In genomic region chr2:173275343-173276201, GRCm38 (mm10) we compare ENCODE assay signal across 8 mouse cellular contexts. TPM values are rescaled to one million over a fixed set of nuclear protein-coding genes. Genes with fewer than 3 reads are reported as not detected.
DNase-seq lines count a peak whose midpoint lies in the region; ATAC-seq and TF ChIP-seq lines count a peak whose summit lies in the region.

No protein-coding gene starts in this region.

- under 1% methylated on average over 65 of the region's 93 CpGs for WGBS in stomach, embryonic 14.5 days

- H3K9me3 ChIP-seq in stomach, embryonic 14.5 days (ENCODE audit: control insufficient read depth, low read depth, low read length): no peaks in the 10 kb centered on the region

- peaks cover 36% of the 10 kb centered on the region for H3K4me1 ChIP-seq in stomach, embryonic 14.5 days (ENCODE audit: control insufficient read depth, insufficient read depth, low read length)

- peak; percentile 60 for DNase-seq in Muller cell, postnatal 12 days (ENCODE audit: inconsistent ontology term)
- DNase-seq in embryo, embryonic 10 days (ENCODE audit: low spot score): peak; percentile 58
- DNase-seq in heart, adult 9 months (ENCODE audit: low spot score in 2 of 2): peak; percentile 57 to 64
- DNase-seq in kidney, postnatal 10 days: peak; percentile 74
- peak; percentile 50 for DNase-seq in lung, postnatal 36 days
- no peak for DNase-seq in frontal cortex, postnatal 36 days (ENCODE audit: low spot score in 2 of 2)

- TF ChIP-seq CTCF in C2C12 (IDR thresholded peaks at IDR 0.05; ENCODE audit: control insufficient read depth, insufficient read depth, insufficient read length): no peak

- H3K79me2 ChIP-seq in C2C12 (ENCODE audit: control insufficient read depth, insufficient read depth): peaks cover 83% of the 10 kb centered on the region

- peak overlapping the region; percentile 60 for H3K4me2 ChIP-seq in stomach, embryonic 14.5 days (replicated peaks; ENCODE audit: low read depth, low read length)

- no peaks in the 10 kb centered on the region for H3K27me3 ChIP-seq in C2C12 (ENCODE audit: control insufficient read depth, insufficient read depth, insufficient read length)
- no peaks in the 10 kb centered on the region for H3K27me3 ChIP-seq in stomach, embryonic 14.5 days (ENCODE audit: control insufficient read depth, insufficient read depth, low read length)

- peaks cover 17% of the 10 kb centered on the region for H3K36me3 ChIP-seq in C2C12 (ENCODE audit: control insufficient read depth, insufficient read depth)
- H3K36me3 ChIP-seq in stomach, embryonic 14.5 days (ENCODE audit: control insufficient read depth, insufficient read depth, low read length): no peaks in the 10 kb centered on the region

- peak overlapping the region; percentile 96 for H3K4me3 ChIP-seq in C2C12 (ENCODE audit: insufficient read depth, poor library complexity, severe bottlenecking)
- peak overlapping the region; percentile 85 for H3K4me3 ChIP-seq in stomach, embryonic 14.5 days (ENCODE audit: low read depth, low read length)

- H3ac ChIP-seq in C2C12 (ENCODE audit: control insufficient read depth, insufficient read length, low read depth): peak overlapping the region; percentile 81

- H3K27ac ChIP-seq in stomach, embryonic 14.5 days (ENCODE audit: low read length): peak overlapping the region; percentile 87

- H3K9ac ChIP-seq in stomach, embryonic 14.5 days (replicated peaks; ENCODE audit: low read depth, low read length): peak overlapping the region; percentile 99

- ATAC-seq in stomach, embryonic 14.5 days (ENCODE audit: insufficient number of reproducible peaks, insufficient read depth, low FRiP score, low read depth): no peak

- peaks cover 60% of the 10 kb centered on the region for H3K79me3 ChIP-seq in C2C12 (ENCODE audit: low read depth)

TF ChIP-seq in C2C12, 6 proteins besides CTCF, POLR2A, EP300 and RAD21:
- TF ChIP-seq MAX (IDR thresholded peaks at IDR 0.05): no peak
- no peak for TF ChIP-seq MYOD1 (IDR thresholded peaks at IDR 0.05; ENCODE audit: control insufficient read depth, insufficient read length, low read depth)
- TF ChIP-seq CEBPB (IDR thresholded peaks at IDR 0.05; ENCODE audit: low read depth): no peak
- TF ChIP-seq FOSL1 (IDR thresholded peaks at IDR 0.05; ENCODE audit: insufficient read depth, low read length, poor library complexity, severe bottlenecking): no peak
- no peak for TF ChIP-seq USF1 (IDR thresholded peaks at IDR 0.05; ENCODE audit: low read depth)

RNA-seq across cellular contexts. Expression of gene Pmepa1, which starts 0.8 kb away (rescaled TPM):
- 180 TPM for polyA plus RNA-seq in C2C12 (2012; fragmentation: generic; extraction: Trizol)
- polyA plus RNA-seq in stomach, embryonic 14.5 days (2014; fragmentation: Nextera tagmentation; extraction: Ambion mirVana): 13.3 and 14.8 TPM in 2 replicates

RNA-seq across cellular contexts. Expression of gene Zbp1, which starts 56.8 kb away (rescaled TPM):
- 0.08 TPM for polyA plus RNA-seq in C2C12 (2012; fragmentation: generic; extraction: Trizol)
- 0.91 TPM in 1 of 2 replicates, not detected in the other for polyA plus RNA-seq in stomach, embryonic 14.5 days (2014; fragmentation: Nextera tagmentation; extraction: Ambion mirVana)

Comparison
In these comparisons a context has a peak if more than half of its experiments do, and no peak if none do; other contexts are left out.
1. DNase-seq: peak in Muller cell, postnatal 12 days (single experiment), embryo, embryonic 10 days (single experiment), heart, adult 9 months (2 of 2), kidney, postnatal 10 days (single experiment) and lung, postnatal 36 days (single experiment); none in frontal cortex, postnatal 36 days (0 of 2).
2. RNA of gene Pmepa1, which starts 0.8 kb away (polyA plus RNA-seq): 180 TPM in C2C12 (single experiment); 13.3 to 14.8 TPM in stomach, embryonic 14.5 days; every median in the first group is over 10 times any median in the second.